Mouse (Mus musculus) brain, adult 10 weeks (tissue): ENCODE results near the gene Arhgdia. TPM values are rescaled to one million over a fixed set of nuclear protein-coding genes. Genes with fewer than 3 reads are reported as not detected.

Experiments
- polyA plus RNA-seq: library from polyadenylated mRNA; stranded (reverse); fragments of 350-450 nt; fragmentation: Illumina TruSeq; extraction: RNeasy Lipid Tissue Mini Kit (QIAGEN cat#74804); gene quantifications from one replicate; pipeline ENCODE4 v1.2.3, GENCODE M21; 2015; ENCODE audit warnings: low read depth, low replicate concordance

The Arhgdia gene
- polyA plus RNA-seq: 289 TPM

DNA sequence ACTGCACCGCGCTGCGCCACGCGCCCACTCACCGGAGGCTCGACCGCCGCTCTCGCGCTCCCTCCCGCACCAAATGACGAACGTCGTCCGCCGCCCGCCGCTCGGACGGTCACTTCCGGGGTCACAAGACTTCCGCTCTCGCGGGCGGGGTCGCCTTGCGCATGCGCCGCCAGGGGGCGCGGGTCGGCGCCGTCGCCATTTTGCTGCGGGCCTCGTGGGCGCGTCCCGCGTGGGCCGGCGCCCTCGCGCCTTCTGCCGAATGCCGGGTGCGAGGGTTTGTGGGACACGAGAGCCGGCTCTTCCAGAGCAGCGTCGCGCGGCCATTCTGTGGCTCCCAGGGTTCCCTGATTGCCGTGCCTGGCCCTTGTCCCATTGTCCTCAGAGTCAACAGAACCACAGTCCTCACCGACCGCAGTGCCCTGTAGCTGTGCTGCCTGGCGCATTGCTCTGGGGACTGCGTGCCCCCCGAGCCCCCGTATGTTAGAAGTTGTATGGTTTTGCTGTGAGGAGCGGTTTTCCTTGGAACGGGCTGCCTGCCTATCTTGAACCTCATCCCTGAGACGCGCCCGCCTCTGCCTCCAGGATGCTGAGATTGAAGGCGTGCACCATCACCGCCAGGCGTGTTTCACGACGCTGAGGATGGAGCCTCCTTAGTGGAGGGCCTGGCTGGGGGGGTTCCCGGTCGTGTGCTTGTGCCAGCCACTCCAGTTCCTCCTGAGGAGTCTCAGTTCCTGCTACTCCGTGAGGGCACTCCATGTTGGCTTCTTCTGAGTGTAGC, at the start of gene Arhgdia:
TSS of gene Arhgdia (minus strand) at position 135 of the 778 bp plus-strand sequence.

GRCm38 (mm10) chr11:120625152-120625775, 43.8 kb upstream of the Arhgdia start, which contains the start of gene Sirt7:
Sirt7 (minus strand) TSS chr11:120625240.

GRCm38 (mm10) chr11:120617519-120618112, 36.2 kb upstream of the Arhgdia start, which contains the start of gene Pcyt2:
Pcyt2 (minus strand) TSS chr11:120617936.

DNA sequence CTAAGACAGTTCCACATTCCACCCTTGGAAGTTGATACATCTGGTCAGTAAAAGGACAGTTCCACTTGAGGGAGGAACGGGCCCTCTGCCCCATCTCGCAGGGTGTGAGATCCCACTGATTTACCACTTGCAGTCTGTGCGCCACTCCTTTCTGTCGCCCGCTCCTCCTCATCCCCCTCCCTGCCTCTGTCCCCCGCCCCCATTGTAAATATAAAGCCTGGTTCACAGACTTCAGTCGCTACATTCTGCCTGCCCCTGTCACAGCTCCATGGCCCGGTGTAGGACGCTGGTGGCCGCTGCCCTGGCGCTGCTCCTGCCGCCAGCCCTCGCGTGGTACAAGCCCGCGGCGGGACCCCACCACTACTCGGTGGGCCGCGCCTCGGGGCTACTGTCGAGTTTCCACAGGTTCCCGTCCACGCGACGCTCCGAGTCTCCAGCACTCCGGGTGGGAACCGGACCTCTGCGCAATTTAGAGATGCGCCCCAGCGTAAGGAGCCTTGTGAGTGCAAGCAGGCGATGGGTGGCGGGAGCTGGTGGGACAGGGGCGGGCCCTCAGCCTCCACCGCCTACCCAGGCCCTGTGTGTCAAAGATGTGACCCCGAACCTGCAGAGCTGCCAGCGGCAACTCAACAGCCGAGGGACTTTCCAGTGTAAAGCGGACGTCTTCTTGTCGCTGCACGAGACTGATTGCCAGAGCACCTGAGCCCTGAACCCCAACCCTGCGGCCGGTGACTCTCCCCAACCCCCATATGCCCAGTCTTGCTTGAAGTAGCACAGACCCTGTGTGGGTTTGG, 27.0 kb upstream of the Arhgdia start, which contains the start of gene Npb:
TSS of gene Npb (plus strand) at position 237 of the 794 bp plus-strand sequence.

DNA sequence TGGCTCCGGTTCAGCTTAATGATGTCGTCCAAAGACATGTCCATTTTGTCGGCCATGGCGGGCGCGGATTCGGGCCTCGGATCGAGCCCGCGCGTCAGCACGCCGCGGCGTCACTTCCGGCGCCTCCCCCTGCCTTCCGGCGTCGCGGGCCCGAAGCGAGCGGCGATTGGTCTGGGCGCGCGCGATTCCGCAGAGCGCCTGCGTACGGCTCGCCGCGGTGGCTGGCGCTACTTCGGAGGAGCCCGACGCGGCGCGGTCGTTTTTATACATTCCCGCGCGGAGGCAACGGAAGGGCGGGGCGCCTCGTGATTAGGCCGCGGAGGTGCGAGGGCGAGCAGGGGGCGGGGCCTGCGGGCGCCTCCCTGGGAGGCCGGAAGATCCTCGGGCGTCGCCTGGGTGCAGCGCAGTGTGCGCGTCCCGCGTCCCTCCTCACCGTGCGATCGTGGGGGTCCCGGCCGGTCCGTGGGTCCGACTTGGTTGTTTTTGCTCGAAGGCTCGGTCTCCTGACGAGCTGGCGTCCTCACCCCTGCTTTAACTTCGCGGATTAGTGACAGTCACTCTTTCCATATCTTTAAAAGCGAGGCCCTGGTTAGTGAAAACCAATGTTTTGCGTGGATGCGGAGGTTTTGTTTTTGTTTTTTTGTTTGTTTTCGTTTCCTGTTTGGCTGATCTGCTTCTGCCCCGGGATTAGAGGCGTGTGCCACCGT, 17.0 kb upstream of the Arhgdia start, which contains the start of the genes Alyref and Anapc11:
TSS of gene Alyref (minus strand) at position 83 of the 707 bp plus-strand sequence.
TSS of gene Anapc11 (plus strand) at position 139 of the 707 bp plus-strand sequence.

GRCm38 (mm10) chr11:120572752-120573584, 8.5 kb downstream of the Arhgdia start, which contains the start of gene P4hb:
P4hb (minus strand) TSS chr11:120573253.

GRCm38 (mm10) chr11:120550810-120551440, 30.5 kb downstream of the Arhgdia start, which contains the start of gene Ppp1r27:
Ppp1r27 (minus strand) TSS chr11:120551132.

DNA sequence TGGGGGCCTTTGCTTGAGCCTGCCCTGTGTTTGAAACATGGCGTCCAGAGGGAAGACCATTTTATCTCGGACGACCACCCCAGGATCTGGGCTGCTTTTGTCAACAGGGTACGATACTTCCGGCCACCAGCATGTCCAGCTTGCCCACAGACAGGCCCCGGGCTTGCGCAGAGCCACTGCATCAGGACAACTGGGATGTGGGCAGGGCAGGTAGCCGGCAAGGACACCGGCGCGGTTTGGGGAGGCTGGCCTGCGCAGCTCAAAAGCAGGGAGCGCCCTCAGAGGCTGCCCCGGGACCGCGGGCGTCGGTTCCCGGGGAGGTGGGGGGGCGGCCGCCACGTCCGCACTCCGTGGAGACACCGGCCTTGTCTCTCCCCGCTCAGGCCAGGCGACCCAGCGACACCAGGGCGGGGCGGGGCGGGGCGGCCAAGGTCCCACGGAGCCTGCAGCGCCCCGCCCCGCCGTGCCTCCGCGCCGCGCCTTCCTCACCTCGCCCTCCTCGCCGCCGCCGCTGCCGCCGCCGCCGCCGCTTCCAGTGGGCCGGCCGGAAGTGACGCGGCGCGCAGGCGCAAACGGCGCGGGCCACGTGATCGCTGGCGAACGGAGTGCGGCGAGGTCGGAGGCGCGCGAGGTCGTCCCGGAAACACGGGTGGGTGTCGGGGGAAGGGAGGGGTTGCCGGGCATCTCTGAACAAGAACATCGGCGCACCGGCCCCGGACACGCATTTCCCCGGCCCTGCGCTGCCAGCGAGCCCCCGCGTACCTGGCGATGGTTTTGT, 32.1 kb downstream of the Arhgdia start, which contains the start of gene Mcrip1:
TSS of gene Mcrip1 (minus strand) at position 560 of the 778 bp plus-strand sequence.

DNA sequence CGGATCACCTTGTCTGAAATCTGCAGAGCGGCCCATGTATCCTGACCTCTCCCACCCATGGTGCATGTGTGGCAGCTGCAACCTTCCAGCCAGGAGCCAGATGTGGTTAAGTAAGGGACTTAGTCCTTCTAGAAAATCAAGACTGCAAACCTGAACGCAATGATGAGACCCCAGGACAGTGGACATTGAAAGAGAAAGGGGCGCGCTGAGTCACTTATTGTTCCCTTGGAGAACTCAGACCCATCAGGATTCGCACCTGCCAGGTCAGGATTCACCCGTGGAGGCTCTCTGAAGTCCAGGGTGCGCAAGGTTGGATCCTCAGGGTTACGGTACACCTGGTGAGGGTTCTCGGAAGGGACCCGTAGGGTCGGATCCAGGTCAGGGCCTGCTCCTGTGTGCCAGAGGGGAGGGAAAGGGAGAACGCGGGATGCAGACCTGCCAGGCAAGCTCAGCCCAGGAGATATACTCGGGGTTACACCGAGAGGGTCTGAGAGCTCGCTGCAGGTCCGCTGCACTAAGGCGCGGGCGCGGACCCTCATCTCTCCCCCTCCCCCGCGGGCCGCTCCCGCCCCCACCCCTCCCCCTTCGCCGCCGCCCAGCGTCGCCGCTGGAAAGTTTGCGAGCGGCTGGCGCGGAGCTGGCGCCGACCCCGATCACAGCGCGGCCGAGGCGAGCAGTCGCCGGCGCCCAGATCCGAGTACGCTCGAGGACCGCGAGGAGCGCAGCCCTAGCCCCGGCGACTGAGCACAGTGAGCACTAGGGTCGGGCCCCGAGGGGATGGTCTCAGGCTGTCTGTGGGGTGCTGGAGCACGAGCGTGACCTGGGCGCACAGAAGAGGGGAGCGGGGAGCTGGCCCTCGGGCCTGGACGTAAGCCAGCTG, 51.1 kb downstream of the Arhgdia start, which contains the start of gene Gcgr:
TSS of gene Gcgr (plus strand) at position 615 of the 880 bp plus-strand sequence.

Other genes with a start within 250 kb of the Arhgdia start
- 1,148 TPM for gene Actg1, start 233.1 kb downstream of the Arhgdia start, polyA plus RNA-seq
- gene Fscn2, start 220.1 kb downstream of the Arhgdia start, polyA plus RNA-seq: not detected
- 8.7 TPM for gene Faap100, start 202.9 kb downstream of the Arhgdia start, polyA plus RNA-seq
- gene Nploc4, start 143.9 kb downstream of the Arhgdia start, polyA plus RNA-seq: 40.8 TPM
- gene Tspan10, start 139.0 kb downstream of the Arhgdia start, polyA plus RNA-seq: not detected
- gene Pde6g, start 128.1 kb downstream of the Arhgdia start, polyA plus RNA-seq: not detected
- gene Oxld1, start 123.6 kb downstream of the Arhgdia start, polyA plus RNA-seq: 16.1 TPM
- 28.0 TPM for gene Ccdc137, start 123.5 kb downstream of the Arhgdia start, polyA plus RNA-seq
- 53.0 TPM for gene Arl16, start 114.0 kb downstream of the Arhgdia start, polyA plus RNA-seq
- gene Mrpl12, start 97.0 kb downstream of the Arhgdia start, polyA plus RNA-seq: 132 TPM
- 16.9 TPM for gene Slc25a10, start 89.8 kb downstream of the Arhgdia start, polyA plus RNA-seq
- not detected for gene Gcgr, start 50.9 kb downstream of the Arhgdia start, polyA plus RNA-seq
- gene Mcrip1, start 31.9 kb downstream of the Arhgdia start, polyA plus RNA-seq: 153 TPM
- gene Ppp1r27, start 30.5 kb downstream of the Arhgdia start, polyA plus RNA-seq: not detected
- 124 TPM for gene P4hb, start 8.4 kb downstream of the Arhgdia start, polyA plus RNA-seq
- gene Alyref, start 16.7 kb upstream of the Arhgdia start, polyA plus RNA-seq: 25.6 TPM
- gene Anapc11, start 16.8 kb upstream of the Arhgdia start, polyA plus RNA-seq: 98.4 TPM
- gene Npb, start 26.9 kb upstream of the Arhgdia start, polyA plus RNA-seq: not detected
- 141 TPM for gene Pcyt2, start 36.3 kb upstream of the Arhgdia start, polyA plus RNA-seq
- gene Sirt7, start 43.6 kb upstream of the Arhgdia start, polyA plus RNA-seq: 53.0 TPM
- gene Mafg, start 52.0 kb upstream of the Arhgdia start, polyA plus RNA-seq: 55.3 TPM
- 4.5 TPM for gene Pycr1, start 62.1 kb upstream of the Arhgdia start, polyA plus RNA-seq
- 7.1 TPM for gene Myadml2, start 66.5 kb upstream of the Arhgdia start, polyA plus RNA-seq
- 3.2 TPM for gene Notum, start 79.6 kb upstream of the Arhgdia start, polyA plus RNA-seq
- 41.6 TPM for gene Aspscr1, start 91.3 kb upstream of the Arhgdia start, polyA plus RNA-seq
- 31.9 TPM for gene Cenpx, start 132.1 kb upstream of the Arhgdia start, polyA plus RNA-seq
- gene Lrrc45, start 132.3 kb upstream of the Arhgdia start, polyA plus RNA-seq: 51.5 TPM
- 64.3 TPM for gene Rac3, start 139.8 kb upstream of the Arhgdia start, polyA plus RNA-seq
- gene Dcxr, start 145.7 kb upstream of the Arhgdia start, polyA plus RNA-seq: 17.3 TPM
- gene Cbr2, start 150.5 kb upstream of the Arhgdia start, polyA plus RNA-seq: 1.8 TPM
- gene Hmga1b, start 181.2 kb upstream of the Arhgdia start, polyA plus RNA-seq: 97.6 TPM
- gene Rfng, start 202.6 kb upstream of the Arhgdia start, polyA plus RNA-seq: 64.7 TPM
- gene Gps1, start 202.6 kb upstream of the Arhgdia start, polyA plus RNA-seq: 181 TPM
- 41.4 TPM for gene Dus1l, start 214.8 kb upstream of the Arhgdia start, polyA plus RNA-seq
- 128 TPM for gene Fasn, start 242.9 kb upstream of the Arhgdia start, polyA plus RNA-seq